Mouse (Mus musculus) left cerebral cortex, adult 2 months (tissue): ENCODE results near the gene Mcm3ap. TPM values are rescaled to one million over a fixed set of nuclear protein-coding genes. Genes with fewer than 3 reads are reported as not detected.
A peak's percentile ranks its signal among the peaks of the same experiment; 100 is the strongest.

Experiments used
- DNase-seq, 2 experiments: peaks; one replicate each; pipeline ENCODE4 v3.0.0; 2021 to 2022; ENCODE audit warnings: low spot score in 2 of 2, mixed read lengths in 1 of 2; ENCODE audit errors: extremely low spot score in 1 of 2
- H3K27ac ChIP-seq: fragments of 200-600 bp; 2 replicates; pipeline ENCODE4 v1.8.1; 2022
- H3K4me3 ChIP-seq: fragments of 200-600 bp; 2 replicates; pipeline ENCODE4 v1.8.1; 2022
- CTCF ChIP-seq: fragments of 200-600 bp; IDR thresholded peaks from 2 replicates; pipeline ENCODE4 v1.8.1; 2022; ENCODE audit warnings: antibody characterized with exemption, mild to moderate bottlenecking, moderate library complexity
- intact Hi-C: fragments of 180-260 bp; cut with DNase I; formaldehyde crosslinking; loops from one replicate; pipeline ENCODE4 v1.15.1; 2025
- long read RNA-seq, 2 experiments: library from polyadenylated mRNA; stranded (forward); transcript quantifications; one replicate each; pipeline ENCODE4 v2.0.0; 2021; ENCODE audit warnings: borderline mapping rate in 2 of 2
- total RNA-seq, 2 experiments: library from RNA; stranded (reverse); gene quantifications; 2 replicates each; pipeline ENCODE4 v1.2.3; 2021

Gene Mcm3ap
- 10 to 100 TPM; 48.4 to 49.0 TPM for total RNA-seq
- long read RNA-seq, experiment 1, full-length matches to known transcripts, result 40 of 58 reads
- long read RNA-seq, experiment 1, partial matches to known transcripts, result 15 of 58 reads
- long read RNA-seq, experiment 1, other reads (novel, unspliced or antisense), result 3 of 58 reads
- long read RNA-seq, experiment 2, full-length matches to known transcripts, result 29 of 50 reads
- long read RNA-seq, experiment 2, partial matches to known transcripts, result 15 of 50 reads
- long read RNA-seq, experiment 2, other reads (novel, unspliced or antisense), result 6 of 50 reads

DNA sequence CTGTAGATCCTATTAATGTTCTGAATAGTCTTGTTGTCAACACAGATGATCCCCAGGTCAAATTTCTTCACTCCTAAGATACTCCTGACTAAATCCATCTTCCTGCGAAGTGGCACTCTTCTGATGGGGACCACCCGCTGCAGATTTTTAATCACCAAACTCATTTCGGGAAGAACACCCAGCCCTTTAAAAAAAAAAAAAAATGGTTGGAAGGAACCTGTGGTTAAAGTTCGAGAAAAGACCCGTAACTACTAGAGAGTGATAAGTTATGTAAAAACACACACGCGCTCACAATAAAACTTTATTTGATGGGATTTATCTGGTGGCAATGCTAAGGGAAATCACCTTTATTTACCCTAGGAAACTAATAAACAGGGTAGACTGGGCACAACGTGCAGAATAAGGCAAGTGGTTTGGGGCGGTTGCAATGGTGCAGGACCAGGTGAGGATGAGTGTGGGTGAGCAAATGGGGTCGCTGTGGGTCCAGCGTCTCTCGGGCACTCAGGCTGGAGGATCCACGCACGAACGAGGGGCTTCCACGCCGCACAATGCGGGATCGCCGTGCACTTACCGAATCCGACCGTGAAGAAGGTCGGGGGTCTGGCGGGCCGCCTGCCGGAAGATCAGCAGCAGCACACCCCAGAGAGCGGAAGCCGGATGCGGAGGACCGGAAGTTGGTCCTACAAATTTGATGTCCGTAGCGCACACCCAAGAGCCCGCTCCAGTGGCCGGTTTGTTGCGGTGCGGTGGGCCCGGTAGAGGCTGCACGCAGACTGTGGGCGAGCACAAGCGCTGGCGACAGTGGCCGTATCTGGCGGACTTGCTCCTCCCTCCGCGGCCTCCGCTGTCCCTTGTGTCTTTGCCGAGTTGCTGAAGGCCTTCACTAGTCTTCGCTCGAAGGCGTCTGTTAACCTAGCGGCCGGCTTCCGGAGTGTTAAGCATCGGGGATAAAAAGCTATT is at the start of gene Mcm3ap, which contains the start of gene Ybey:
Gene Mcm3ap (plus strand): TSS at position 725 of the 960 bp plus-strand sequence.
Gene Ybey (minus strand): TSS at position 912 of the 960 bp plus-strand sequence.
- peak; percentile 59 for TF ChIP-seq CTCF
- Histone ChIP-seq H3K4me3 (peak within 1 kb of the TSS; percentile 57), H3K27ac (peak within 1 kb of the TSS; percentile 92)
- DNase-seq, result peak; percentile 88 to 91
- intact Hi-C loops, result loop anchor here (1.0 to 5.0 kb wide), 3 partner anchors 26 to 951 kb away; partner anchors contain the start of genes Gucd1, Pcnt and Snrpd3

DNA sequence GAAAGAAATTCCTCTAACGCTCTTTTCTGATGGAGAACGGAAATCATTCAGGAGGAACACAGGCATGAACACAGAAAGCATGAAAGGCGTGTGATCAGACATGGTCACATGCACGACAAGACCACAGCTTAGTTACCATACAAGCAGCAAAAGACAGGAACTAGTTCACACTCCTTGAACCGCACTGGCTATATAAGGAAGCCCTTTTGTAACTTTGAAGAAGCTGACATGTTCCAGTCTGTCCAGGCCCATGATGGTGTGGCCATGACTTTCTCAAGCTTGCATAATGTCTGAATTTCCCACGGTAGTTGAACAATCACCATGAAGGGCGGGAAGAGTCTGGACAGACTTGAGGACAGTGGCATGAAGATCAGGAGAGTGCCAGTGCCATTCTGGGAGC is 43.1 kb upstream of the Mcm3ap start:
- intact Hi-C loops, result no loop called here
- no peak overlapping the region for H3K27ac ChIP-seq
- TF ChIP-seq CTCF, result no peak
- DNase-seq, result no peak
- no peak overlapping the region for H3K4me3 ChIP-seq

DNA sequence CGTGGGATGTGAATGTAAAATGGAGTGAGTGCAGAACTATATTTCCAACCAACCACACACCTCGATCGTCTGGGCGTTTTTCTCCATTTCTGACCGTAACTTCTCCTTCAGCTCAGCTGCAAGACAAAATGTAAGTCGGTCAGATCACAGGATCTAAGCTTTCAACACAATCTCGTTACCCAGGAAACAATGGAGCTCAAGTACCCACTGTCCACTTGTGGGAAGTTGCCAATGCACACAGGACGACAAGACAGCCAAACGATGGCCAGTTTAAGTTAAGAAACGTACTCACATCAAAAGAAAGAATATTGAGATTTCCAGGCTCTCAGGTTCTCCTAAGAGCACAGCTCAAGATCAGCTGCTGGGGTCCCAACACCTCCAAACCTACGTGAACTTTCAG is 34.8 kb upstream of the Mcm3ap start:
- no peak overlapping the region for H3K4me3 ChIP-seq
- no peak for TF ChIP-seq CTCF
- intact Hi-C loops, result no loop called here
- DNase-seq, result no peak
- no peak overlapping the region for H3K27ac ChIP-seq

DNA sequence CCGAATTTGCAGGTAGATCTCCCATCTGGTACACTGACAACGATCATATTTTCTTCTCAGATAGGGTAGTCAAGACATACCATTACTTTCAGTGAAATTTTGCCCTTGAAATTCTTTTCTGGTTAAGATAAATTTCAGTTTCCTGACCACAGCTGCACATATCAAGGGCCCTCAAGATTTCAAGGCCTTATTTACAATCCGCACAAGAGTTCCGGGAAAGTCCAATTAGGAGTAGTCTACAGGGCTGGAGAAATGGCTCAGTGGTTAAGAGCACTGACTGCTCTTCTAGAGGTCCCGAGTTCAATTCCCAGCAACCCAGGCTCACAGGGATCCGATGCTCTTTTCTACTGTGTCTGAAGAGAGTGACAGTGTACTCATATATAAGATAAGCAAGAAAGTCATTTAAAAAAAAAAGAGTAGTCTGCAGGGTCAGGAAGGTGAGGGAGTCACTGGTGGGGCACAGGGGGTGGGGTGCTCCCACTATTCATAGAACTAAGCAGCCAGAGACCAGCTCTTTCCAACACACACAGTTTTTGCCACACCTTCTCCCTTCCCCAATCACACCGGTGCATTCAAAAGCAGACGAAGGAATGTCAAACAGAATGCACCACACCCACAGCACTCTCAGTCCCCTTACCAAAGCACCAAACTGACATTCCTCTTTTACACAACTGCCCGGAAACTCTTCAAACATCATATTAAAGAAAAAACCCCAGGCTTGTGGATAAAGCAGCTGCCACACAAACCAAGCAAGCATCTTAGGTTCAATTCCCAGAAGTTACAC is 29.4 kb upstream of the Mcm3ap start:
- no peak for DNase-seq
- intact Hi-C loops, result no loop called here
- no peak for TF ChIP-seq CTCF
- Histone ChIP-seq H3K27ac (no peak overlapping the region), H3K4me3 (no peak overlapping the region)

DNA sequence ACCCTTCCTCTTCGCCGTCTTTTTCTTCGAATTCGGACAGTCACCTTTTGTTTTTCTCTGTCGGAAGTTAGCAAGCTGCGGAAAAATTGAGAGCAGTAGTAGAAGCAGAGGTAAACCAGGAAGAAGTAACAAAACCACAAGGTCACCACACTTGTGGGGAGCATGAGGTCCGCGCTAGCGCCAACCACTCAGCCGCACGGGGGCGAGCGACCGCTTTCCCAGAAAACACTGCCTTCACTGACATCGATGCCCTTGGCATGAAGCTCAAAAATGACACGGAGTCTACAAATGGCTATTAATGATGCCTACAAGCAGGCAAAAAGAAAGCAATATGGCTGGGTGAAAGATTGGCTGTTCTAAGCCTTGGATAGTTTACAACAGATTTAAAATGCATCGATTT is 28.4 kb upstream of the Mcm3ap start, which contains the start of gene AC141477.1:
Gene AC141477.1 (minus strand): TSS at position 164 of the 400 bp plus-strand sequence.
- H3K4me3 ChIP-seq, result no peak within 1 kb of the TSS
- intact Hi-C loops, result no loop called here
- no peak for TF ChIP-seq CTCF
- DNase-seq, result no peak
- no peak within 1 kb of the TSS for H3K27ac ChIP-seq

DNA sequence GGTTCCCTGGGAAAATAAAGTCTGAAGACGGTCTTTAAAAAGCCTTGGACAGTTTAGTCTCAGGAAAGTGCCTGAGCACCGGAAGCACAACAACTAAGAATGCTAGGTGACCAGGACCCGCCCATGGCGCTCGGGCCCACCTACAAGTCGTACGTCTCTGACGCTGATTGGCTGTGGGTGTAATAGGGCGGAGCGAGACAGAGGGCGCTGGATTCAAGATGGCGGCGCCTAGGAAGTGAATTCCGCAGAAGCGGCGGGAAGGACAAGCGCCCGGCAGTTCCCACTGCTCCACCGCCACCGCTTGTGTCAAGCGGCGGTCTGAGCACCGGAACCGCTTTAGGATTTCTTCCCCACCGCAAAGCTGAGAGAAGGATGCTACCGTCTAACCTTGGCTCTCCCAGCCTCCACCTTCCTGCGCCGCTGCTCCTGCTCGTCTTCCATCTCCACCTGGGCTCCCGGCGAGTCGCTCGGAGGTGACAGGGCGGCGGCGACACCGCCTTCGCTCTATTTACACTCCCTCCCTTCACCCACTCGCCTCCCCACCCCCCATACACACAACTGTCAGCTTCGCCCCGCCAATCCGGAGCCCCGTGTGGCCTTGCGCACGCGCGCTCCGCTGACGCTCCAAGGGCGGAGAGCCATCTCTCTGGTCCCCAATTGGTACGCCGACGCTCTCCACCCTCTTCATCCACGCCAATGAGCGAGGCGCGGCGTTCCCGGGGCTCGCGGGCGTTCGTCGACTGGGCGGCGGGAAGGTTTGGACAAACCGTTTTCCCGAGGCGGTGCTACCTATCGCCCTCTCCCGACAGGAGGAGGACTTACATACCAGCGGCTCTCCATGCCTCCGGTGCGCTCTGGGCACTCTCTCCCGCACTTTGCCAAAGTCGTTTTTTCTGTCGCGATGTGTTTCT is 26.3 kb upstream of the Mcm3ap start, which contains the start of gene Pcnt:
Gene Pcnt (minus strand): TSS at position 609 of the 911 bp plus-strand sequence.
- Histone ChIP-seq H3K27ac (peak within 1 kb of the TSS; percentile 94), H3K4me3 (peak within 1 kb of the TSS; percentile 91)
- peak; percentile 95 to 97 for DNase-seq
- intact Hi-C loops, result loop anchor here (1.0 kb wide), 1 partner anchor 26 kb away; the partner anchor contains the start of gene Mcm3ap
- TF ChIP-seq CTCF, result peak; percentile 85

DNA sequence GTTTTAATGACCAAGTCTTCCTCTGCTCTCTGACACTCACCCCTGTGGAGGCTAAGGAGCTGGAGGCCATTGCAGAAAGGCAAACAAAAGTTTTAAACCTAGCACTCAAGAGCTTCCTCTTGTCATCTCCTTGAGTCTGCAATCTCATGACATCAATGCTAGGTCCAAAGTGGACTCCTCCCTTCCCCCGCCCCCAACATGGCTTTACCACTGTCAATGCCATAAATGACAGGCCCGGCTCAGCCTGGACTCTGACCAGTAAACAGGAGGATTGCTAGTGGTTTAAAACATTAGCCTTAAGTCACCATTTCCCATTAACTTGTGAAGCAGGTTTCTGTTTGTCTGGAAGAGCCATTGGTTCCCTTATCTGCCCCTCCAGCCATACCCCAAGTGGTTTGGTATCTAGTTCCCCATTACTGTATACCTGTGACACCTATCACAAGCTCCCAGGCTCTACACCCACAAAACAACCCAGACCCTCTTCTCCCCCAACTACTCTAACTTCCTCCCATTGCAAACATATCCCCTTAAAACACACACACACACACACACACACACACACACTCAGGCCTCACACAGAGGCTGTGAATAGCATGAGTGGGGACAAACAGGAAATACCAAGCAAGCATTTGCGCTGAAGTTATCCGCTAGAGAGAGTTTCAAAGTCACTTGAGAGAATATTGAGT is 22.6 kb upstream of the Mcm3ap start:
- no peak overlapping the region for H3K27ac ChIP-seq
- TF ChIP-seq CTCF, result no peak
- H3K4me3 ChIP-seq, result no peak overlapping the region
- DNase-seq, result no peak
- intact Hi-C loops, result no loop called here

DNA sequence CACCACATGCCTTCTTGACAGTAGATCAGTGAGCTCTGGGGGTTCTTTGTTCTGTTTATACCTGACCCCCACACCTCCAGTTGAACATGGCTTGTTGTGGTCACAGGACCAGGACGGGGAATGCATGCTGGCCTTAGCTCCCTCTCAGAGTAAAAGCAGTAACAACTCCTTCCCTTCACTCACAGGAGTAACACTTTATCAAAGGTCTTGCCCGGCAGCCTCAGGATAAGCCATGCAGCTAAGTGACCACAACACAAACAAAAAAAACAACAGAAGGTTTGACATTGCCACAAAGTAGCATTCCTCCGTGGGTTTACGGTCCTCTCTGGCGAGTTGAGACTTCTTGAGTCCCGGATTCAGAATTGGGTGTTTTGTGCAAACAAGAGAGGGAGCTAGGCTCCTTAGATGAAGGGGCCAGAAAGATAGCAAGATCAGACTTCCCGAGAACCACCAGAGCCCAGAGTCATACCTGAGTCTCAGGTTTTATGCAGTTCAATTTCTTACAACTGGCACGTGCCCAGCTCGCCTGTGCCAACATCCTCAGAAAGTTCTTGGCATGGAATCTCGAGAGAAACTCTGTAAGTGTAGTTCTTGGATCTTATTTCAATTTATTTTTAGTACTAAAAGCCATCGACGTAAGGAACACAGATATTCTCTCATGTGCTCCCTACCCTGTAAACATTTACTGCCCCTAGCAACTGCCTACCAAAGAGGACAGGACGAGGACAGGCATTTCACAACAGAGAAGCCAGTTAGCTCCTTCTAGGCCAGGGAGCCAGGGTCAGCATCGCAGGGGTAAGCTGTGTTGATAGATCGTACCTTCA is 21.1 kb upstream of the Mcm3ap start:
- intact Hi-C loops, result no loop called here
- Histone ChIP-seq H3K27ac (no peak overlapping the region), H3K4me3 (no peak overlapping the region)
- no peak for DNase-seq
- TF ChIP-seq CTCF, result no peak

DNA sequence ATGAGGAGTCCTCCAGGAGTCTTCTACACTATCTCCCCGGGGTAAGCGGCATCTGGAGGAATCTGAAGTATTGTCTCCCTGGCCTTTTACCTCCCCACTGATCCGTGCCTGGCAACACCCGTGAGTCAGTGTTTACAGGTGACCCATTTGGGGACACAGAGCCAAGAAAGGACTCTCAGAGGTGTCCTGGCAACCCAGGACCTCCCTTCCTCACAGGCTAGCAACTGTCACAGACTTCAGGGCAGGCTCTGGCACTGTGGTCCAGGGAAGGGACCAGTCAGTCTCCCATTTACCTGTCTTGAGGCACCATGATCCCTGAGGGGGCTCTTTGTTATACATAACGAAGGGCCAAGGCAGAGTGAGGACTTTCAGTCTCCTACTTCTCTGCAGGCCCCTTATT is 19.9 kb upstream of the Mcm3ap start, which contains the start of gene 2610028H24Rik:
Gene 2610028H24Rik (plus strand): TSS at position 231 of the 400 bp plus-strand sequence.
- no peak within 1 kb of the TSS for H3K4me3 ChIP-seq
- no peak within 1 kb of the TSS for H3K27ac ChIP-seq
- intact Hi-C loops, result no loop called here
- no peak for TF ChIP-seq CTCF
- no peak for DNase-seq
